Mouse (Mus musculus) midbrain, embryonic 13.5 days (tissue): ENCODE data around the gene Acss1. TPM values are rescaled to one million over a fixed set of nuclear protein-coding genes. Genes with fewer than 3 reads are reported as not detected.

Experiments used
- ATAC-seq: fragments of 200-750 bp; cut with Nextera tagmentation; 2 replicates; pipeline ENCODE4 v1.8.0; 2017; ENCODE audit warnings: mild to moderate bottlenecking, moderate TSS enrichment, moderate library complexity
- H3K27ac ChIP-seq: fragments of 300-500 bp; sonication (generic); 2 replicates; pipeline ENCODE4 v1.5.1; 2015; ENCODE audit warnings: inconsistent platforms, mild to moderate bottlenecking, moderate library complexity
- H3K27me3 ChIP-seq: fragments of 300-500 bp; sonication (generic); 2 replicates; pipeline ENCODE4 v1.6.1; 2015; ENCODE audit warnings: mild to moderate bottlenecking, inconsistent platforms
- H3K36me3 ChIP-seq: fragments of 300-500 bp; sonication (generic); 2 replicates; pipeline ENCODE4 v1.6.1; 2015; ENCODE audit warnings: mild to moderate bottlenecking, inconsistent platforms
- H3K4me1 ChIP-seq: fragments of 300-500 bp; sonication (generic); replicated peaks from 2 replicates; pipeline ENCODE4 v1.6.1; 2015; ENCODE audit warnings: inconsistent platforms
- H3K4me2 ChIP-seq: fragments of 300-500 bp; sonication (generic); replicated peaks from 2 replicates; pipeline ENCODE4 v1.6.1; 2015; ENCODE audit warnings: moderate library complexity, mild to moderate bottlenecking, inconsistent platforms
- H3K4me3 ChIP-seq: fragments of 300-500 bp; sonication (generic); replicated peaks from 2 replicates; pipeline ENCODE4 v1.5.1; 2015; ENCODE audit warnings: mild to moderate bottlenecking, inconsistent platforms
- H3K9ac ChIP-seq: fragments of 300-500 bp; sonication (generic); replicated peaks from 2 replicates; pipeline ENCODE4 v1.6.1; 2015; ENCODE audit warnings: mild to moderate bottlenecking, inconsistent platforms
- H3K9me3 ChIP-seq: fragments of 300-500 bp; sonication (generic); 2 replicates; pipeline ENCODE4 v1.6.1; 2016; ENCODE audit warnings: mild to moderate bottlenecking, inconsistent platforms
- WGBS: fragments of 180-500 bp; shearing (Covaris S2); methylation state at CpG from one replicate; pipeline ENCODE4 v1.1.7; 2015; 5-methylcytosine and 5-hydroxymethylcytosine counted together
- polyA plus RNA-seq: library from polyadenylated mRNA; unstranded; fragments of >200 nt; fragmentation: Nextera tagmentation; extraction: Ambion mirVana; gene quantifications from 2 replicates; pipeline ENCODE4 v1.2.1, GENCODE M21; 2015

The Acss1 gene
- polyA plus RNA-seq, 1 experiment from 2014 or later = 22.7 TPM

GRCm38 (mm10) chr2:150675525-150675924 is 7.2 kb upstream of the Acss1 start:
- H3K4me2 ChIP-seq = no peak overlapping the region
- no peak overlapping the region for H3K9ac ChIP-seq
- no peaks in the 10 kb centered on the region for H3K36me3 ChIP-seq
- no peaks in the 10 kb centered on the region; the same call in 1 of the 2 replicates for H3K27me3 ChIP-seq
- ATAC-seq = no peak
- 18% methylated on average over 1 of the region's 1 CpGs for WGBS
- no peak overlapping the region for H3K4me3 ChIP-seq
- H3K4me1 ChIP-seq = no peaks in the 10 kb centered on the region; the same call in 1 of the 2 replicates
- H3K27ac ChIP-seq = no peak overlapping the region
- H3K9me3 ChIP-seq = no peaks in the 10 kb centered on the region

GRCm38 (mm10) chr2:150674900-150675299 is 6.6 kb upstream of the Acss1 start:
- H3K4me2 ChIP-seq = no peak overlapping the region
- H3K36me3 ChIP-seq = no peaks in the 10 kb centered on the region
- H3K9ac ChIP-seq = no peak overlapping the region
- no peaks in the 10 kb centered on the region; the same call in 1 of the 2 replicates for H3K27me3 ChIP-seq
- H3K4me3 ChIP-seq = no peak overlapping the region
- peak; percentile 71 for ATAC-seq
- WGBS = 1% methylated on average over 2 of the region's 2 CpGs
- no peak overlapping the region for H3K27ac ChIP-seq
- no peaks in the 10 kb centered on the region for H3K9me3 ChIP-seq
- H3K4me1 ChIP-seq = no peaks in the 10 kb centered on the region; the same call in 1 of the 2 replicates

- no peak overlapping the region for H3K27ac ChIP-seq
- H3K9ac ChIP-seq = no peak overlapping the region
- H3K36me3 ChIP-seq = no peaks in the 10 kb centered on the region
- H3K4me3 ChIP-seq = no peak overlapping the region
- peak; percentile 25; the same call in 1 of the 2 replicates for ATAC-seq
- no peaks in the 10 kb centered on the region for H3K9me3 ChIP-seq
- H3K27me3 ChIP-seq = peaks cover 4% of the 10 kb centered on the region
- WGBS = 85% methylated on average over 11 of the region's 11 CpGs
- no peak overlapping the region for H3K4me2 ChIP-seq
- peaks cover under 1% of the 10 kb centered on the region for H3K4me1 ChIP-seq
These were observed 5.6 kb upstream of the Acss1 start for GRCm38 (mm10) chr2:150673929-150674328.

GRCm38 (mm10) chr2:150671609-150672290 is 3.5 kb upstream of the Acss1 start:
- Histone ChIP-seq H3K4me2 (no peak overlapping the region), H3K4me3 (no peak overlapping the region), H3K4me1 (peaks cover 19% of the 10 kb centered on the region), H3K36me3 (no peaks in the 10 kb centered on the region), H3K27ac (no peak overlapping the region), H3K9me3 (no peaks in the 10 kb centered on the region), H3K9ac (no peak overlapping the region), H3K27me3 (peaks cover 9% of the 10 kb centered on the region)
- 84% methylated on average over 8 of the region's 8 CpGs for WGBS
- ATAC-seq = no peak

DNA sequence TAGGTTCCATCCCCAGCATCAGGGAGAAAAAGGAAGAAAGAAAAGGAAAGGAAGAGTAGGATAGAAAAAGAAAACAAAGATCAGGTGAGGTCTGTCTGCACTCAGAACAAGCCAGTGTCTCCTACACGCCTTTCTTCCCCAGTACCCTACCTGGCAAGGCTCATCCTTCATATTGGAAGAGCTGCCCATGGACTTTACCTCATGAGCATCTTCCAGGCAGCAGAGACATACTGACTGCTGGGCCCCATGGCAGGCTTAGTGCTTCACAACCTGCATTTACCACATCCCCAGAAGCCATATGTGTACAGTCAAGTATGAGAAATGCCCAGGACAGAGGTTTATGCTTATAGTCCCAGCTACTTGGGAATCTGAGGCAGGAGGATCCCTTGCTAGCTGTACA is 2.6 kb upstream of the Acss1 start:
- H3K4me2 ChIP-seq = no peak overlapping the region
- 96% methylated on average over 1 of the region's 1 CpGs for WGBS
- H3K4me1 ChIP-seq = peaks cover 23% of the 10 kb centered on the region
- H3K4me3 ChIP-seq = no peak overlapping the region
- no peak for ATAC-seq
- H3K27me3 ChIP-seq = peaks cover 9% of the 10 kb centered on the region
- H3K36me3 ChIP-seq = no peaks in the 10 kb centered on the region
- no peak overlapping the region for H3K27ac ChIP-seq
- no peak overlapping the region for H3K9ac ChIP-seq
- H3K9me3 ChIP-seq = no peaks in the 10 kb centered on the region

- Histone ChIP-seq H3K9me3 (no peaks in the 10 kb centered on the region), H3K4me3 (no peak overlapping the region), H3K9ac (no peak overlapping the region), H3K36me3 (no peaks in the 10 kb centered on the region), H3K27ac (no peak overlapping the region), H3K4me1 (peaks cover 37% of the 10 kb centered on the region), H3K27me3 (peaks cover 9% of the 10 kb centered on the region), H3K4me2 (no peak overlapping the region)
- ATAC-seq = no peak
- 78% methylated on average over 2 of the region's 2 CpGs for WGBS
These were observed 1.2 kb upstream of the Acss1 start for GRCm38 (mm10) chr2:150669454-150670045.

- Histone ChIP-seq H3K4me2 (no peak overlapping the region), H3K4me3 (no peak overlapping the region), H3K36me3 (no peaks in the 10 kb centered on the region), H3K4me1 (peaks cover 38% of the 10 kb centered on the region), H3K9ac (no peak overlapping the region), H3K9me3 (no peaks in the 10 kb centered on the region), H3K27ac (no peak overlapping the region), H3K27me3 (peaks cover 9% of the 10 kb centered on the region)
- WGBS = 89% methylated on average over 5 of the region's 5 CpGs
- no peak for ATAC-seq
These were observed 656 bp upstream of the Acss1 start for GRCm38 (mm10) chr2:150668956-150669355.

- Histone ChIP-seq H3K27ac (peak overlapping the region; percentile 74), H3K4me3 (peak overlapping the region; percentile 54), H3K27me3 (peaks cover 9% of the 10 kb centered on the region), H3K4me1 (peaks cover 38% of the 10 kb centered on the region), H3K9ac (peak overlapping the region; percentile 78), H3K4me2 (peak overlapping the region; percentile 86), H3K36me3 (no peaks in the 10 kb centered on the region), H3K9me3 (no peaks in the 10 kb centered on the region)
- WGBS = 4% methylated on average over 17 of the region's 17 CpGs
- ATAC-seq = no peak; the same call in 1 of the 2 replicates
These were observed 1.1 kb downstream of the Acss1 start for GRCm38 (mm10) chr2:150667065-150667819.

- peak overlapping the region; percentile 86 for H3K4me2 ChIP-seq
- peaks cover 9% of the 10 kb centered on the region for H3K27me3 ChIP-seq
- no peaks in the 10 kb centered on the region for H3K9me3 ChIP-seq
- H3K4me1 ChIP-seq = peaks cover 38% of the 10 kb centered on the region
- ATAC-seq = 0 out of 2 replicates have a peak, but pooled peaks have one; percentile 32
- peak overlapping the region; percentile 74; the same call in 1 of the 2 replicates for H3K27ac ChIP-seq
- peak overlapping the region; percentile 54 for H3K4me3 ChIP-seq
- H3K9ac ChIP-seq = peak overlapping the region; percentile 78
- no peaks in the 10 kb centered on the region for H3K36me3 ChIP-seq
- 49% methylated on average over 7 of the region's 7 CpGs for WGBS
These were observed 1.6 kb downstream of the Acss1 start for GRCm38 (mm10) chr2:150666723-150667064.

- Histone ChIP-seq H3K9me3 (no peaks in the 10 kb centered on the region), H3K9ac (no peak overlapping the region), H3K27me3 (peaks cover 9% of the 10 kb centered on the region), H3K4me3 (no peak overlapping the region), H3K36me3 (no peaks in the 10 kb centered on the region), H3K27ac (0 out of 2 replicates have a peak overlapping the region, but pooled peaks have one; percentile 14), H3K4me2 (peak overlapping the region; percentile 38), H3K4me1 (peaks cover 38% of the 10 kb centered on the region)
- ATAC-seq = no peak
- 51% methylated on average over 10 of the region's 10 CpGs for WGBS
These were observed 2.5 kb downstream of the Acss1 start for GRCm38 (mm10) chr2:150665534-150666451.

GRCm38 (mm10) chr2:150665006-150665405 is 3.3 kb downstream of the Acss1 start:
- H3K27ac ChIP-seq = 0 out of 2 replicates have a peak overlapping the region, but pooled peaks have one; percentile 14
- 64% methylated on average over 2 of the region's 2 CpGs for WGBS
- ATAC-seq = no peak

More at GRCm38 (mm10) chr2:150665006-150665405, 3.3 kb downstream of the Acss1 start:
- Histone ChIP-seq H3K4me1 (peaks cover 38% of the 10 kb centered on the region), H3K36me3 (no peaks in the 10 kb centered on the region), H3K9ac (no peak overlapping the region), H3K4me2 (peak overlapping the region; percentile 38), H3K27me3 (peaks cover 9% of the 10 kb centered on the region), H3K4me3 (no peak overlapping the region), H3K9me3 (no peaks in the 10 kb centered on the region)
